ENCODE assay signal across 19 mouse cellular contexts in genomic region chr13:9222761-9223405, GRCm38 (mm10). TPM values are rescaled to one million over a fixed set of nuclear protein-coding genes. Genes with fewer than 3 reads are reported as not detected.
DNase-seq lines count a peak whose midpoint lies in the region; ATAC-seq and TF ChIP-seq lines count a peak whose summit lies in the region.
"Had no signal": no experiment of that assay in that cellular context is flagged by ENCODE, and none has a peak within 500 bp of the region (broad histone marks: within the 10 kb centered on the region; RNA-seq: fewer than 3 reads in every experiment).

No protein-coding gene starts in this region.

- no peak overlapping the region for H3K4me3 ChIP-seq in heart, embryonic 15.5 days
- H3K4me3 ChIP-seq in midbrain, embryonic 13.5 days (replicated peaks), result no peak overlapping the region
- no peak overlapping the region for H3K4me3 ChIP-seq in midbrain, embryonic 10.5 days
- H3K4me3 ChIP-seq: forebrain, embryonic 12.5 days; hindbrain, embryonic 15.5 days; limb, embryonic 15.5 days; megakaryocyte, embryonic 14.5 days had no signal

- H3K9ac ChIP-seq in heart, embryonic 15.5 days, result no peak overlapping the region
- no peak overlapping the region for H3K9ac ChIP-seq in midbrain, embryonic 13.5 days (replicated peaks)
- H3K9ac ChIP-seq: forebrain, embryonic 12.5 days; hindbrain, embryonic 15.5 days; limb, embryonic 15.5 days had no signal

- 74% methylated on average over 9 of the region's 9 CpGs for WGBS in heart, embryonic 15.5 days
- 81% methylated on average over 9 of the region's 9 CpGs for WGBS in midbrain, embryonic 13.5 days
- 86% methylated on average over 9 of the region's 9 CpGs for WGBS in midbrain, embryonic 10.5 days

- H3K36me3 ChIP-seq in heart, embryonic 15.5 days, result no peaks in the 10 kb centered on the region
- H3K36me3 ChIP-seq in midbrain, embryonic 13.5 days, result no peaks in the 10 kb centered on the region
- H3K36me3 ChIP-seq in midbrain, embryonic 10.5 days, result no peaks in the 10 kb centered on the region
- H3K36me3 ChIP-seq: forebrain, embryonic 12.5 days; hindbrain, embryonic 15.5 days; limb, embryonic 15.5 days had no signal

- H3K4me1 ChIP-seq in heart, embryonic 15.5 days (replicated peaks), result no peaks in the 10 kb centered on the region
- H3K4me1 ChIP-seq in midbrain, embryonic 13.5 days (replicated peaks), result no peaks in the 10 kb centered on the region
- no peaks in the 10 kb centered on the region for H3K4me1 ChIP-seq in midbrain, embryonic 10.5 days
- H3K4me1 ChIP-seq: forebrain, embryonic 12.5 days; hindbrain, embryonic 15.5 days; limb, embryonic 15.5 days; megakaryocyte, embryonic 14.5 days had no signal

- no peak for ATAC-seq in heart, embryonic 15.5 days (replicated peaks; ENCODE audit: insufficient number of reproducible peaks, insufficient read depth, low FRiP score, low read depth)
- peak; percentile 48; the same call in 1 of the 2 replicates for ATAC-seq in midbrain, embryonic 13.5 days
- 0 out of 2 replicates have a peak, but pooled peaks have one; percentile 47 for ATAC-seq in megakaryocyte-erythroid progenitor cell, adult 5-6 weeks (replicated peaks; ENCODE audit: low FRiP score, low TSS enrichment, poor library complexity, severe bottlenecking)

- TF ChIP-seq CTCF in brain, embryonic 14.5 days (IDR thresholded peaks at IDR 0.05; ENCODE audit: borderline replicate concordance, extremely low read depth, insufficient read depth, insufficient read length), result no peak

- H3K27me3 ChIP-seq in heart, embryonic 15.5 days, result no peaks in the 10 kb centered on the region
- H3K27me3 ChIP-seq in midbrain, embryonic 13.5 days, result no peaks in the 10 kb centered on the region
- H3K27me3 ChIP-seq in midbrain, embryonic 10.5 days (ENCODE audit: low read depth, poor library complexity, severe bottlenecking), result no peaks in the 10 kb centered on the region
- H3K27me3 ChIP-seq: forebrain, embryonic 12.5 days; hindbrain, embryonic 15.5 days; limb, embryonic 15.5 days had no signal

- H3K27ac ChIP-seq in heart, embryonic 15.5 days, result no peak overlapping the region
- no peak overlapping the region for H3K27ac ChIP-seq in midbrain, embryonic 13.5 days
- H3K27ac ChIP-seq in midbrain, embryonic 10.5 days (replicated peaks), result no peak overlapping the region
- H3K27ac ChIP-seq: forebrain, embryonic 12.5 days; hindbrain, embryonic 15.5 days; limb, embryonic 15.5 days had no signal

- no peak for DNase-seq in heart, adult 18-20 months
- DNase-seq in midbrain, embryonic 10.5 days (ENCODE audit: low spot score), result no peak
- DNase-seq in brain, embryonic 14.5 days (ENCODE audit: low read depth), result peak; percentile 13
- no peak for DNase-seq in frontal cortex, postnatal 25 days (ENCODE audit: low spot score in 2 of 2)
- DNase-seq: adrenal gland, postnatal 14 days; cerebellum, adult 9-10 months; embryo, embryonic 11 days; heart, adult 11 months; kidney, adult 2 months; kidney, postnatal 36 days; thymus, adult 18-20 months had no signal

- peak overlapping the region; percentile 38 for H3K4me2 ChIP-seq in heart, embryonic 15.5 days
- H3K4me2 ChIP-seq in midbrain, embryonic 13.5 days (replicated peaks), result no peak overlapping the region
- H3K4me2 ChIP-seq: forebrain, embryonic 12.5 days; hindbrain, embryonic 15.5 days; limb, embryonic 15.5 days had no signal

- TF ChIP-seq POLR2A in brain, embryonic 14.5 days (IDR thresholded peaks at IDR 0.05; ENCODE audit: borderline replicate concordance, extremely low read depth, insufficient read depth, insufficient read length, poor library complexity, severe bottlenecking), result no peak

- H3K9me3 ChIP-seq in heart, embryonic 15.5 days (replicated peaks), result no peaks in the 10 kb centered on the region
- H3K9me3 ChIP-seq in midbrain, embryonic 13.5 days, result no peaks in the 10 kb centered on the region
- no peaks in the 10 kb centered on the region for H3K9me3 ChIP-seq in midbrain, embryonic 10.5 days (replicated peaks)
- H3K9me3 ChIP-seq: forebrain, embryonic 12.5 days; hindbrain, embryonic 15.5 days; limb, embryonic 15.5 days had no signal

RNA-seq across cellular contexts. Expression of gene Dip2c, which starts 53.4 kb away (rescaled TPM):
- 6.3 and 6.4 TPM in 2 replicates for polyA plus RNA-seq in heart, embryonic 15.5 days (2015; fragmentation: Nextera tagmentation; extraction: Ambion mirVana)
- 10 to 100 TPM; 41.0 to 43.2 TPM for total RNA-seq in heart, adult 18-20 months (2021)
- polyA plus RNA-seq in midbrain, embryonic 13.5 days (2015; fragmentation: Nextera tagmentation; extraction: Ambion mirVana), result 9.5 and 10.3 TPM in 2 replicates
- 4.0 and 5.7 TPM in 2 replicates for polyA plus RNA-seq in midbrain, embryonic 10.5 days (2016; fragmentation: Nextera tagmentation; extraction: Ambion mirVana)
- 22.7 and 29.5 TPM in 2 replicates for polyA plus RNA-seq in brain, embryonic 14.5 days (2012; rRNA removed)
- total RNA-seq in megakaryocyte-erythroid progenitor cell, adult 5-6 weeks (2014; fragmentation: Nextera tagmentation), result 1.0 and 2.4 TPM in 2 replicates
- 1.2 and 2.3 TPM in 2 replicates for total RNA-seq in megakaryocyte-erythroid progenitor cell, adult 5-6 weeks (2017)
- total RNA-seq: MEL had no signal
